Mouse (Mus musculus): ENCODE measurements around the gene Diras2.

DNA sequence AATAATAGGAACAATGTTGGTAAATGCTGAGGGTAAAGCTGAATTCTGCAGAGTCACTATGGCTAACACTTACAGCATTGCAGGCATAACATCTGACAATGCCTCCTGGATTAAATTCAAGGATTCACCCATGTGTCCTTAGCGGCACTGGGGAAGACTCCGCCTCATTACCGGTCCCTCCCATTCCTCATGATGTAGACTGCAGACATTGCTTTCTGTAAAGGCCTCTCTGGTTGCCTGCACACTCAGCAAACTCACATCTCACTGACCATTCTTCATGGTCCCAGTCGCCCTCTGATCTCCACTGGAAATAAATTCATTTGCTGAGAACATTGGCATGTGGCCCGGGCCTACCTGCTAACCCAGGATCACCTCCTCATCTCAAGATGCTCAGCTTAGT is 51.9 kb downstream of the Diras2 start:
- no peak for TF ChIP-seq POLR2A (IDR thresholded peaks at IDR 0.05; ENCODE audit: borderline replicate concordance, extremely low read depth, low read depth, low read length)
- TF ChIP-seq CTCF (IDR thresholded peaks at IDR 0.05; ENCODE audit: insufficient read depth, low read length) = no peak

Data from lung, adult 2 months (tissue).